In the genomic region with DNA sequence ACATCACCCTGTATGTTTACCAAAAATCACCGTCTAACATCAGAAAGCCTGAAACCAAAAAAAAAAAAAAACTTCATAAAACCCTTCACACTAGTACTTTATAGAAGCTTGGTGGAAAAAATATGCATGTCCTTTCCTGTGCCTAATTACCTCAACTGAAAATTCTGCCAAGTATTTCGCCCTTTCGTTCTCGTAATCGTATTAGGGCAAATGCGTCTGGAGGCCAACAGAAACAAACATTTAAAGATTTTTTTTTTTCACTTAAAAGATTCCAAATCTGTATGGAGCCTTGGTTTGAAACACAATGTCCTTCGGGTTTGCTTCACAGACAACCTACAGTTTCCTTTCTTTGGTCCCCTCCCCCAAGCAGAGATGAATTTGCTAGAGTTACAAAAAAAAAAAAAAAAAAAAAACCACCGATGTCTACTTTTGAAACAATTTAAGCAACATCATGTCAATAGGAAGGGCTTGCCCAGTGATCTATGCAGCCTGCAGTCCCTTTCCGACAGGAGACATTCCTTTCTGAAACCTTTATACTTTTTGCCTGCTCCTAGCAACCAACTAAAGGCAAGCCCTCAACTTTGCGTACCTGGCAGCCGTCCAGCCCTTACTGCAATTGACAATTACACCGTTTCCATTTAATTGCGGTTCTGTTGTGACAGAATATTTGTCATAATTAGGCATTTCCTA, we compare ENCODE assay signal across 8 mouse cellular contexts.
DNase-seq lines count a peak whose midpoint lies in the region; ATAC-seq lines count a peak whose summit lies in the region.

No protein-coding gene starts in this region.

- no peaks in the 10 kb centered on the region for H3K36me3 ChIP-seq in midbrain, embryonic 14.5 days (ENCODE audit: control insufficient read depth, insufficient read depth, low read length)
- H3K36me3 ChIP-seq in midbrain, embryonic 11.5 days (ENCODE audit: control insufficient read depth, insufficient read depth, low read length), result no peaks in the 10 kb centered on the region
- no peaks in the 10 kb centered on the region for H3K36me3 ChIP-seq in forebrain, embryonic 11.5 days (ENCODE audit: control insufficient read depth, insufficient read depth, low read length)

- H3K4me2 ChIP-seq in midbrain, embryonic 14.5 days (ENCODE audit: low read length), result peak overlapping the region; percentile 34
- H3K4me2 ChIP-seq in midbrain, embryonic 11.5 days, result no peak overlapping the region
- H3K4me2 ChIP-seq in forebrain, embryonic 11.5 days (ENCODE audit: low read depth, low read length, severe bottlenecking), result 0 out of 2 replicates have a peak overlapping the region, but pooled peaks have one; percentile 24

- no peak for ATAC-seq in midbrain, embryonic 14.5 days (ENCODE audit: low FRiP score, low TSS enrichment)
- ATAC-seq in midbrain, embryonic 11.5 days (ENCODE audit: low FRiP score), result no peak
- 0 out of 2 replicates have a peak, but pooled peaks have one; percentile 56 for ATAC-seq in forebrain, embryonic 11.5 days (replicated peaks; ENCODE audit: low FRiP score)

- peak; percentile 63 for DNase-seq in midbrain, embryonic 14.5 days
- no peak for DNase-seq in midbrain, embryonic 11.5 days (ENCODE audit: low spot score, missing footprints)
- peak; percentile 70 for DNase-seq in adrenal gland, postnatal 14 days
- peak; percentile 62 for DNase-seq in forebrain, embryonic 11.5 days (ENCODE audit: low spot score)
- peak; percentile 67 to 73 for DNase-seq in heart, postnatal 36 days
- DNase-seq in kidney, postnatal 14 days, result peak; percentile 72
- peak; percentile 49 for DNase-seq in lung, postnatal 25 days (ENCODE audit: low spot score)
- peak; percentile 26 for DNase-seq in testis, postnatal 14 days (ENCODE audit: low spot score)

- 29% methylated on average over 13 of the region's 13 CpGs for WGBS in midbrain, embryonic 14.5 days
- WGBS in midbrain, embryonic 11.5 days, result 59% methylated on average over 13 of the region's 13 CpGs
- WGBS in forebrain, embryonic 11.5 days, result 44% methylated on average over 13 of the region's 13 CpGs

- H3K27ac ChIP-seq in midbrain, embryonic 14.5 days (replicated peaks; ENCODE audit: low read depth, low read length), result no peak overlapping the region; the same call in 1 of the 2 replicates
- no peak overlapping the region for H3K27ac ChIP-seq in midbrain, embryonic 11.5 days (ENCODE audit: low read depth, low read length)
- no peak overlapping the region; the same call in 1 of the 2 replicates for H3K27ac ChIP-seq in forebrain, embryonic 11.5 days (ENCODE audit: low read depth, low read length)

- no peak overlapping the region for H3K4me3 ChIP-seq in midbrain, embryonic 14.5 days (replicated peaks; ENCODE audit: low read depth, low read length)
- no peak overlapping the region for H3K4me3 ChIP-seq in midbrain, embryonic 11.5 days (ENCODE audit: low read depth, low read length)
- no peak overlapping the region for H3K4me3 ChIP-seq in forebrain, embryonic 11.5 days (ENCODE audit: low read depth, low read length)

- H3K9me3 ChIP-seq in midbrain, embryonic 14.5 days (ENCODE audit: control insufficient read depth, low read length), result no peaks in the 10 kb centered on the region
- H3K9me3 ChIP-seq in midbrain, embryonic 11.5 days (ENCODE audit: control insufficient read depth, low read length), result no peaks in the 10 kb centered on the region
- no peaks in the 10 kb centered on the region for H3K9me3 ChIP-seq in forebrain, embryonic 11.5 days (ENCODE audit: control insufficient read depth, low read length)

- H3K27me3 ChIP-seq in midbrain, embryonic 14.5 days (ENCODE audit: control insufficient read depth, insufficient read depth, low read length), result no peaks in the 10 kb centered on the region
- no peaks in the 10 kb centered on the region for H3K27me3 ChIP-seq in midbrain, embryonic 11.5 days (ENCODE audit: control insufficient read depth, insufficient read depth, low read length)
- H3K27me3 ChIP-seq in forebrain, embryonic 11.5 days (ENCODE audit: control insufficient read depth, insufficient read depth, low read length), result no peaks in the 10 kb centered on the region

- intact Hi-C loops in heart, postnatal 36 days (cut with DNase I), result loop anchor here (2.0 kb wide), 2 partner anchors 23 to 87 kb away; partner anchors contain the start of gene Arid5b

- H3K4me1 ChIP-seq in midbrain, embryonic 14.5 days (ENCODE audit: control insufficient read depth, insufficient read depth, low read length), result peaks cover 25% of the 10 kb centered on the region
- no peaks in the 10 kb centered on the region; the same call in 1 of the 2 replicates for H3K4me1 ChIP-seq in midbrain, embryonic 11.5 days (ENCODE audit: control insufficient read depth, insufficient read depth, low read length)
- peaks cover 10% of the 10 kb centered on the region; the same call in 1 of the 2 replicates for H3K4me1 ChIP-seq in forebrain, embryonic 11.5 days (replicated peaks; ENCODE audit: control insufficient read depth, insufficient read depth, low read length)

- H3K9ac ChIP-seq in midbrain, embryonic 14.5 days (replicated peaks; ENCODE audit: low read length), result no peak overlapping the region
- no peak overlapping the region for H3K9ac ChIP-seq in midbrain, embryonic 11.5 days (ENCODE audit: low read length)
- no peak overlapping the region for H3K9ac ChIP-seq in forebrain, embryonic 11.5 days (ENCODE audit: low read length)
